Mouse (Mus musculus) forebrain, embryonic 13.5 days (tissue): ENCODE data around the gene Pbrm1. TPM values are rescaled to one million over a fixed set of nuclear protein-coding genes. Genes with fewer than 3 reads are reported as not detected.

Experiments used
- ATAC-seq: fragments of 200-750 bp; cut with Nextera tagmentation; 2 replicates; pipeline ENCODE4 v1.8.0; 2017
- H3K27ac ChIP-seq: fragments of 300-500 bp; sonication (generic); 2 replicates; pipeline ENCODE4 v1.5.1; 2015; ENCODE audit warnings: inconsistent platforms, mild to moderate bottlenecking, moderate library complexity
- H3K27me3 ChIP-seq: fragments of 300-500 bp; sonication (generic); 2 replicates; pipeline ENCODE4 v1.6.1; 2015; ENCODE audit warnings: mild to moderate bottlenecking, inconsistent platforms
- H3K36me3 ChIP-seq: fragments of 300-500 bp; sonication (generic); 2 replicates; pipeline ENCODE4 v1.6.1; 2015; ENCODE audit warnings: mild to moderate bottlenecking, inconsistent platforms; ENCODE audit not compliant: poor library complexity, severe bottlenecking
- H3K4me1 ChIP-seq: fragments of 300-500 bp; sonication (generic); 2 replicates; pipeline ENCODE4 v1.6.1; 2015; ENCODE audit warnings: inconsistent platforms
- H3K4me2 ChIP-seq: fragments of 300-500 bp; sonication (generic); 2 replicates; pipeline ENCODE4 v1.6.1; 2015; ENCODE audit warnings: inconsistent platforms, mild to moderate bottlenecking, moderate library complexity
- H3K4me3 ChIP-seq: fragments of 300-500 bp; sonication (generic); 2 replicates; pipeline ENCODE4 v1.5.1; 2015; ENCODE audit warnings: mild to moderate bottlenecking, inconsistent platforms
- H3K9ac ChIP-seq: fragments of 300-500 bp; sonication (generic); 2 replicates; pipeline ENCODE4 v1.6.1; 2015; ENCODE audit warnings: mild to moderate bottlenecking, inconsistent platforms
- H3K9me3 ChIP-seq: fragments of 300-500 bp; sonication (generic); replicated peaks from 2 replicates; pipeline ENCODE4 v1.6.1; 2016; ENCODE audit warnings: inconsistent platforms
- WGBS: fragments of 180-500 bp; shearing (Covaris S2); methylation state at CpG from one replicate; pipeline ENCODE4 v1.1.7; 2015; 5-methylcytosine and 5-hydroxymethylcytosine counted together
- polyA plus RNA-seq: library from polyadenylated mRNA; unstranded; fragments of >200 nt; fragmentation: Nextera tagmentation; extraction: Ambion mirVana; gene quantifications from 2 replicates; pipeline ENCODE4 v1.2.1, GENCODE M21; 2015

The Pbrm1 gene
- polyA plus RNA-seq, 1 experiment from 2014 or later, result 166 TPM

DNA sequence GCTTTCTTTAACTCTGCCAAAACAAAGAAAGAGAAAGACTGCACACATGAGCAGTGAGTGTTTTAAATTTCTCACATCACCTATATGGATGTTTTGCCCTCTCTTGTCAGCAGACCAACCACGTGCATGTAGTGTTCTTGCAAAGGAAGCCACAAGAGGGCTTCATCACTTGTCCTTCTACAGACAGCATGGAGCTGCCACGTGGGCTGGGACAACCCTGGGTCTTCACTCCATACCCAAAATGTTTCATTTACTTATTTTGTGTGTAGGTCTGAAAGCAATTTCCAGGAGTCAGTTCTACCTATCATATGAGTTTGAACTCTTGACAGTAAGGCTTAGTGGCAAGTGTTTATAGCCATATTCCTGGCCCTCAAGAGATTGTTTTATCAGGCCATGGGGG is 1.1 kb upstream of the Pbrm1 start:
- Histone ChIP-seq H3K4me1 (peaks cover 42% of the 10 kb centered on the region), H3K36me3 (peaks cover 54% of the 10 kb centered on the region), H3K4me2 (peak overlapping the region; percentile 88), H3K9ac (peak overlapping the region; percentile 88), H3K27me3 (no peaks in the 10 kb centered on the region), H3K9me3 (no peaks in the 10 kb centered on the region), H3K27ac (no peak overlapping the region), H3K4me3 (peak overlapping the region; percentile 78)
- WGBS, result 1% methylated on average over 2 of the region's 2 CpGs
- ATAC-seq, result no peak

DNA sequence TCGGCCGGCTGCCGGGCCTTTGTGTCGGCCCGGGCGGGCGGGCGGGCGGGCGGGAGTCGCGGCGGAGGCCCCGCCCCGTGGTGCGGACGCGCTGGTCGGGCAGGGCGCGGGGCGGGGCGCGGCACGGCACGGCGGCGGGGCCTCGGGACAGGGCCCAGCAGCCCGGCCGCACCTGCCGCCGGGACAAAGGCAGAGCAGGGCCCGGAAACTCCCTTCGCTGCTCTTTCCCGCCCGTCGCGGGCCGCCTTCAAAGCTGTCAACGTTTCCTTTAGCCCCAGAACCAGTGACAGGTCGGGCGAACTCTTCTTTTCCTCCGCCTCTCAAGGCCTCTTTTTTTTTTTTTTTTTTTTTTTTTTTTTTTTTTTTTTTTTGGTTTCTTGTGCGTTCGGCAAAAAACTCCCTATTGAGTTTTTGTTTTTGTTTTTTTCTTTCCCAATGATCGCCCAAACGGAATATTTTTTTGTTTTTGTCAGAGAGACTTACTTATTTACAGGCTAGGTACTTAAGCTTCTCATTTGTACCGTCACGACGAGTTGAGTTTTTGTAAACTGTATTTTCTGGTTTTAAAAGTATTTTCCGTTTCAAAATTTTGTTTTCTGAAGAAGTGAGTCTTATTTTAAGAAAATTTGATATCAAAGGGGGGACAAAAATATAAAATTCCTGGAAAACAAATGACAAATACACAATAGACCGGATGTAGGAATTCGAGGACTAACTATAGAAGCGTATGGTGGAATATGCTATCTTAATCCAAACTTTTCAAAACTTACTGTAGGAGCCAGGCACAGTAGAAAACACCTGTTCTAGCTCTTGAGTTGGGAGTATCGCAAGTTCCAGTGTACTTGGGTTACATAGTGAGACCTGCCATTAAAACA is 630 bp downstream of the Pbrm1 start:
- H3K27ac ChIP-seq, result peak overlapping the region; percentile 99
- peaks cover 43% of the 10 kb centered on the region for H3K4me1 ChIP-seq
- peak; percentile 95 for ATAC-seq
- peak overlapping the region; percentile 88 for H3K9ac ChIP-seq
- peaks cover 50% of the 10 kb centered on the region for H3K36me3 ChIP-seq
- peak overlapping the region; percentile 88 for H3K4me2 ChIP-seq
- H3K27me3 ChIP-seq, result no peaks in the 10 kb centered on the region
- no peaks in the 10 kb centered on the region for H3K9me3 ChIP-seq
- 7% methylated on average over 26 of the region's 56 CpGs for WGBS
- peak overlapping the region; percentile 78 for H3K4me3 ChIP-seq

DNA sequence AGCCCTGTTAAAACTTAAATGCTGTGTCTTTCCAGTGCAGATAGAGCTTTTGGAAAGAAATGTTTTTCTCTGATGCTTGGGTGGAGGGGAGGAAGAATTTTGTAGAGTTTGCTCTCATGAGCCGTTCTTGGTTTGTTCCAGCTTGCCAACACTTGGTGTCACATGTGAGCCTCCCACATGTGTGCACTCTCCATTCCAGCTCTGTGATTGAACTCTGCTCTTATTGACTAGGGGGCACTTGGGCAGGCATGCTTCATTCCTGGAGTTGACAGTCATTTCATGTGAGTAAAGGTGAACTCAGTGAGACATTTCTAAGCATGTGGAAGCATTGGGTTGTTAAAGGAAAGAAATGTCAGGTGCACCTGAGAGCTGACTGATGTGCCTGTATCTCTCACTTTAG is 3.6 kb downstream of the Pbrm1 start:
- no peak for ATAC-seq
- Histone ChIP-seq H3K4me2 (no peak overlapping the region), H3K27me3 (no peaks in the 10 kb centered on the region), H3K4me3 (no peak overlapping the region), H3K36me3 (peaks cover 50% of the 10 kb centered on the region), H3K27ac (no peak overlapping the region), H3K4me1 (peaks cover 37% of the 10 kb centered on the region), H3K9ac (no peak overlapping the region), H3K9me3 (no peaks in the 10 kb centered on the region)
- 61% methylated on average over 1 of the region's 1 CpGs for WGBS

DNA sequence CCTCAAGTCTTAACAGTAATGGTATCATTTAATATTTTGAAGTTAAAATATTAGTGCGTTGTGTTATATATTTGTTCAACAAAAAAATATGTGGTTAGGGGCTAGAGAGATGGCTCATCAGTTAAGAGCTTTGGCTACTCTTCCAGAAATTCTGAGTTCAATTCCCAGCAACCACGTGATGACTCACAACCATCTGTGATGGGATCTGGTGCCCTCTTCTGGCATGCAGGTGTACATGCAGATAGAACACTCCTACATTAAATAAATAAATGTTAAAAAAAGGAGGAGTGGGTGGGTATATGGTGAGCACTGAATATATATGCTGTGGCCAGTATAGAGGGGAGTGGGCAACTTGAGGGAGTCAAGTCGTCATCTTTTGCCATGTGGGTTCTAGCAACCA is 6.8 kb downstream of the Pbrm1 start:
- H3K4me1 ChIP-seq, result peaks cover 19% of the 10 kb centered on the region
- no peak overlapping the region for H3K4me3 ChIP-seq
- H3K4me2 ChIP-seq, result no peak overlapping the region
- WGBS, result 78% methylated on average over 3 of the region's 3 CpGs
- H3K36me3 ChIP-seq, result peaks cover 77% of the 10 kb centered on the region
- no peak overlapping the region for H3K27ac ChIP-seq
- no peak overlapping the region for H3K9ac ChIP-seq
- ATAC-seq, result no peak
- H3K27me3 ChIP-seq, result no peaks in the 10 kb centered on the region
- no peaks in the 10 kb centered on the region for H3K9me3 ChIP-seq

DNA sequence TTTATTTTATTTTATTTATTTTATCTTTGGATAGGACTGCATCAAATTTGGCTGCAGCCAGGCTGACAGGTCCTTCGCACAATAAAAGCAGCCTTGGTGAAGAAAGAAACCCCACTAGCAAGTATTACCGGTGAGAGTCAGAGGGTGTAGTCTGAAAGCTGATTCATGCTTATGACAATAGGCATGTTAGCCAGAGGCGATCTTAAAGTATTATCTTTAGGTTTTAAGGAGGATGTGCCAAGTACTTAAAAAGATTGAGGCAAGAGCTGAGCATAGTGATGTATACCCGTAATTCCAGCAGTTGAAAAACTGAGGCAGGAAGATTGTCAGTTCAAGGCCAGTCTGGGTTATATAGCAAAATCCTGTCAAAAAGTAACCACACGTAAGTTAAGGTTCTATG is 26.4 kb downstream of the Pbrm1 start:
- Histone ChIP-seq H3K4me1 (no peaks in the 10 kb centered on the region), H3K9me3 (no peaks in the 10 kb centered on the region), H3K36me3 (peaks cover 75% of the 10 kb centered on the region), H3K27ac (no peak overlapping the region), H3K27me3 (no peaks in the 10 kb centered on the region), H3K9ac (no peak overlapping the region), H3K4me3 (no peak overlapping the region), H3K4me2 (no peak overlapping the region)
- no peak for ATAC-seq
- WGBS, result 94% methylated on average over 5 of the region's 5 CpGs

DNA sequence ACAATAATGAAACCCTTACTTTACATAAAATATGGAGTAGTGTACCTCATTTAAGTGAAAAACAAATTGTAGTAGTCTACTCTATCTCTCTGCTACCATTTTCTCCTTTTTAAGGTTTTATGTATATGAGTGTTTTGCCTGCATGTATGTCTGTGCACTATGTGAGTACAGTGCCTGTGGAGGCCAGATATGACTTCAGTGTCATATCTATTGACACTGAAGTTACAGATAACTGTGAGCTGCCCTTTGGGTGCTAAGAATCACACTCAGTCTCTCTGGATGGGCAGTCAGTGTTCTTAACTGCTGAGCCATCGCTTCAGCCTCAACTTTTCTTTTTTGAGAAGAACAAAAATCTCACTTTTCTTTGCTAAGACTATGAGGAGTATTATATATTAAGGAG is 26.9 kb downstream of the Pbrm1 start:
- ATAC-seq, result no peak
- Histone ChIP-seq H3K27ac (no peak overlapping the region), H3K4me2 (no peak overlapping the region), H3K9me3 (no peaks in the 10 kb centered on the region), H3K9ac (no peak overlapping the region), H3K4me3 (no peak overlapping the region), H3K27me3 (no peaks in the 10 kb centered on the region), H3K4me1 (no peaks in the 10 kb centered on the region), H3K36me3 (peaks cover 77% of the 10 kb centered on the region)
- 92% methylated on average over 1 of the region's 1 CpGs for WGBS

DNA sequence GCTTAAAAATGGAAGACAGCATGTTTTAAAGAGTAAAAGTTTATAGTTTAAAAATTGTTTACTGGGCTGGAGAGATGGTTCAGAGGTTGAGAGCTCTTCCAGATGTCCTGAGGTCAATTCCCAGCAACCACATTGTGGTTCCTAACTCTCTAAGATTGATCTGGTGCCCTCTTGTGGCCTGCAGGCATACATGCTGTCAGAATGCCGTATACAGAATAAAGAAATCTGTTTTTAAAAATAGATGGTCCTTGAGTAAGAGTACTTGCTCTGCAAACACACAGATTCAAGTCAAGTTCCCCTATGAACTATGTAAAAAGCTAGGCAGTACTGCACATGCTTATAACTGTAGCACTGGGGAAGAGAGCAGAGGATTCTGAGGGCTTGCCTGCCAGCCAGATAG is 43.3 kb downstream of the Pbrm1 start:
- Histone ChIP-seq H3K9ac (no peak overlapping the region), H3K4me1 (no peaks in the 10 kb centered on the region), H3K36me3 (peaks cover 75% of the 10 kb centered on the region), H3K9me3 (no peaks in the 10 kb centered on the region), H3K4me3 (no peak overlapping the region), H3K27ac (no peak overlapping the region), H3K27me3 (no peaks in the 10 kb centered on the region), H3K4me2 (no peak overlapping the region)
- ATAC-seq, result no peak
- WGBS, result 68% methylated on average over 1 of the region's 1 CpGs

DNA sequence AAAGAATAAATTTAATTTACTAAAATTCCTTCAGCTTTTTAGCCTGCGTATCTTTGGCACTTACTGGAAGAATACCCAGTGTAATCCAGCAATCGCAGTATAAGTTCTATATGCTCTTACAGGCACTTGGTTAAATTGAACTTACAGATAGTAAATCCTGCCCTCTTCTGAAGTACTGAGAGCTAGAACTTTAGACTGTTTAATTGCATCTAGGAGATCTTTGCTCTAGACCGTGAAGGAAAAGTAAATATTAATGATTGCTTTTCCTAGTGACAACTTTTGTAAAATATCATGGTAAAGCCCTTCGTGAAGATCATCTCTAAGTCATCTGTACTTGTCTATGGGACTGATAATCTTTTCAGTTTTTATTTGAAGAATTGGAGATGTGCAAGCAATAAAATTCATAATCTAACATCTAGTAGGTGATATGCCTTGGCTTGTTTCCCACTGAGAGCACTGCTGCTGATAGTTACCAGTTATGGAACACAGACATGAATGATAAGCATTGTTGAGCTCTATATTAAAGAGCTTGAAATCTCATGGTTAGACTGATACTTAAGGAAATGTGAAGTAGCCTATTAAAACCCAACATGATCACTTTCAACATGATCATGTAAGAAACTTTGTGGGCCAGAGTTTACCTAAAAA is 50.3 kb downstream of the Pbrm1 start:
- H3K4me3 ChIP-seq, result no peak overlapping the region
- H3K9me3 ChIP-seq, result no peaks in the 10 kb centered on the region
- H3K9ac ChIP-seq, result no peak overlapping the region
- H3K36me3 ChIP-seq, result peaks cover 76% of the 10 kb centered on the region
- no peaks in the 10 kb centered on the region for H3K4me1 ChIP-seq
- ATAC-seq, result no peak
- no peak overlapping the region for H3K27ac ChIP-seq
- 97% methylated on average over 4 of the region's 4 CpGs for WGBS
- H3K27me3 ChIP-seq, result no peaks in the 10 kb centered on the region
- H3K4me2 ChIP-seq, result no peak overlapping the region

DNA sequence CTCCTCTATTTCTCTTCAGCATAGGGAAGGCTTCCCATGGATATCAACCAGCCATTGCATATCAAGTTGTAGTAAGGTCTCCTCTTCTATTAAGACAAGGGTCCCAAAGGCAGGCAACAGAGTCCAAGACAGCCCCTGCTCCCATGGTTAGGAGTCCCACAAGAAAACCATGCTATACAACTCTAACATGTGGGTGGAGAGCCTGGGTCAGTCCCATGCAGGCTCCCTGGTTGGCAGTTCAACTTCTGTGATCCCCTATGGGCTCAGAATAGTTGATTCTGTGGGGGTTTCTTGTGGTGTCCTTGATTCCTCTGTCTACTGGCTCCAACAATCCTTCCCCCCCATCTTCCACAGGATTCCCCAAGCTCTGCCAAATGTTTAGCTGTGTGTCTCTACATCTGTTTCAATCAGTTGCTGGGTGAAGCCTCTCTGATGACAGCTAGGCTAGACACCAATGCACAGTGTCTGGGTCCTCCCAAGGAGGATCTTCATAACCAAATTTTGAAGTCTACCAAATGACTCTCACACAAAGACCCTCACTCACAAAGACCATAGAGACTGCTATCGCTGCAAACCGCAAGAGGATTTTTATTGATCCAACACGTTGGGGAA is 59.8 kb downstream of the Pbrm1 start:
- Histone ChIP-seq H3K4me2 (no peak overlapping the region), H3K27ac (no peak overlapping the region), H3K36me3 (peaks cover 77% of the 10 kb centered on the region), H3K4me1 (no peaks in the 10 kb centered on the region), H3K27me3 (no peaks in the 10 kb centered on the region), H3K4me3 (no peak overlapping the region), H3K9me3 (no peaks in the 10 kb centered on the region), H3K9ac (no peak overlapping the region)
- WGBS, result 93% methylated on average over 3 of the region's 3 CpGs
- no peak for ATAC-seq

DNA sequence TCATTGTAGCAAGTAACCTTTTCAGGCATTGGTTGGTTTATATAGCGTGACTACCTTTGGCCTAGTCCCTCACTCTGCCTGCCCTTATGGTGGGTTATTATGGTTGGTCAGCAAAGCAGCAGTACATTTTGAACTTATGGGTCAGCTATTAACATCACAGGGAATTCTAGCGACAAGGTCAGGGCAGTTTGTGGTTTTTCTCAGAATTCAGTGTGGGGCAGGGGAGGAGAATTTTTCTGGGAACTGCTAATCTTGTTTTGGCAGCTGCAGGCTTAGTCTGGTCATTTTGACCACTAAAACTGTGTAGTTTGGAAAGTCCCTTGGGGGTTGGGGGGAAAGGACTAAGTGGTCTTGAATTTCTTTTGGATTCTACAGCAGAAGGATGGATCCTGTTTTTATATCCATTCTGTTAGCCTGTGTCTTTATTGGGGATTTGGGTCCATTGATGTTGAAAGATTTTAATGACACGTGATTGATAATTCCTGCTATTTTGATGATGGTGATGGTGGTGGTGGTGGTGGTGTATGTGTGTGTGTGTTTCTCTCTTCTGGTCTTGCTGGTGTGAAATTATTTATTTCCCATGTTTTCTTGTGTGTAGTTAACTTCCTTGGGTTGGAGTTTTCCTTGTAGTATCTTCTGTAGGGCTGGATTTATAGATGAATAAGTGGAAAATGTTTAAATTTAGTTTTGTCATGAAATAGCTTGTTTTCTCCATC is 60.5 kb downstream of the Pbrm1 start:
- peaks cover 69% of the 10 kb centered on the region for H3K36me3 ChIP-seq
- H3K4me3 ChIP-seq, result no peak overlapping the region
- H3K9ac ChIP-seq, result no peak overlapping the region
- H3K27ac ChIP-seq, result no peak overlapping the region
- H3K27me3 ChIP-seq, result no peaks in the 10 kb centered on the region
- WGBS, result 93% methylated on average over 3 of the region's 3 CpGs
- no peaks in the 10 kb centered on the region for H3K9me3 ChIP-seq
- ATAC-seq, result no peak
- no peak overlapping the region for H3K4me2 ChIP-seq
- no peaks in the 10 kb centered on the region for H3K4me1 ChIP-seq

DNA sequence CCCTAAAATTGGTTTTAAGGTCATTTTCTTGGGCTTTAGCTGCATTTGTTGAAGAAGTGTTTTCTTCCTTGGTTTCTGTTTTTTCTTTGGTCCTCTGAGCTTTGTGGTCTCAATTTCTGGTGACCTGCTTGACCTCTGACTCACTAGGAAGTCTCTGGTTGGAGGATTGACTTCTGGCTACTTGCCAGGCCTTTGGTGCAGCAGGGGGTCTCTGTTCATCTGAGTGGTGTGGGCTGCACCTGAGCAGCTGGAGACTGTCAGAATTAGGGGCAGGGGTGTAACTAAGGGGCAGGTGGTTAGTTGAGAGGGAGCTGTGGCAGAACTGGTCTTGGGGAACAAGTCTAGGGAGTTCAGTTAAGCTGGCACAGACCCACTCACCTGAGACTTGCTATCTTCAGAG is 62.2 kb downstream of the Pbrm1 start:
- peaks cover 67% of the 10 kb centered on the region for H3K36me3 ChIP-seq
- H3K27ac ChIP-seq, result no peak overlapping the region

DNA sequence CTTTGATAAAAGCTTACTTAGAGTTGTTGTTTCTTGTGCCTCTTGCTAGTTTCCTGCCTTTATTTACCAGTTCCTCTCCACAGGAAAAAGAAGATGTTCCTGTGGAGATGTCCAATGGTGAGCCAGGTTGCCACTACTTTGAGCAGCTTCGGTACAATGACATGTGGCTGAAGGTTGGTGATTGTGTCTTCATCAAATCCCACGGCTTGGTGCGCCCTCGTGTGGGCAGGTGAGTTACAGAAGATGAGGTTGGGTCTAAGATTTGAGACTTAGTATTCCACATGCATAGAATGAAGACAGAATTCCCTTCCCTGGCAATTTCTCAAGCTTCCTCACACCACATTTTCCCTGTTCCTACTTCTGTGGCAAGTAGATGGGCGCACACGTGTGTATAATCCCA is 68.5 kb downstream of the Pbrm1 start:
- Histone ChIP-seq H3K27ac (no peak overlapping the region), H3K36me3 (peaks cover 84% of the 10 kb centered on the region), H3K9ac (no peak overlapping the region), H3K4me2 (no peak overlapping the region), H3K4me1 (no peaks in the 10 kb centered on the region), H3K4me3 (no peak overlapping the region), H3K27me3 (no peaks in the 10 kb centered on the region), H3K9me3 (no peaks in the 10 kb centered on the region)
- ATAC-seq, result no peak
- WGBS, result 87% methylated on average over 6 of the region's 6 CpGs

More for the DNA sequence above, 62.2 kb downstream of the Pbrm1 start:
- H3K9ac ChIP-seq, result no peak overlapping the region
- no peak for ATAC-seq
- no peaks in the 10 kb centered on the region for H3K27me3 ChIP-seq
- H3K4me3 ChIP-seq, result no peak overlapping the region
- H3K9me3 ChIP-seq, result no peaks in the 10 kb centered on the region
- H3K4me2 ChIP-seq, result no peak overlapping the region
- H3K4me1 ChIP-seq, result no peaks in the 10 kb centered on the region
